Mouse (Mus musculus) layer of hippocampus, postnatal 36 days (tissue): ENCODE measurements around the gene Zfp773. TPM values are rescaled to one million over a fixed set of nuclear protein-coding genes. Genes with fewer than 3 reads are reported as not detected.
A peak's percentile ranks its signal among the peaks of the same experiment; 100 is the strongest.
"Not testable (repeated sequence)": the region's sequence is repeated elsewhere in the genome, so short reads cannot be mapped to it uniquely, and the experiment has no call there.

Experiments
- DNase-seq, 2 experiments: peaks; one replicate each; pipeline ENCODE4 v3.0.0; 2022
- total RNA-seq, 2 experiments: library from RNA; stranded (reverse); gene quantifications; 2 replicates each; pipeline ENCODE4 v1.2.3; 2021

Gene Zfp773
- 1 to 10 TPM; 2.9 to 3.8 TPM for total RNA-seq

DNA sequence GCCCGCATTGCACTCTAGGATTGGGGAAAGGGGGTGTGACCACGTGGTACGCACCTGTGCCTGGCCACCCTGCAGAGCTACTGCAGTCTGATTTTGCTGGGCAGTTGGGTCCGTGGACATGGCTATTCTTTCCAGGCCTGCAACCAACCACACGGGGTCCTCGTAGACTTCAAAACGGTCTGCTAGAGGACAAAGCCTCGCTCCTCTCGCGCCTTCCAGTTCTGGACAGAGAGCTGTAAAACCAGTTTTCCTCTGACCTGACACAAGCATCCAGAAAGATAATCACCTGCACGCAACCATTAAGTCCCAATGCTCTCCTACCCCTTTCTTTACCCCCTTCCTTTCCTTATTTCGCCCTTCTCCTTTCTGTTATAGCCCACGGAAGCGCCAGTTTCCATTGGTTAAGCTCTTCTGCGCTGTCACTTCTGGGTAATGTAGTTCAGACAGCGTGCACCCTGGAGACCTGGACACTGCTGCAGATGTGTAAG is at the start of gene Zfp773:
TSS of gene Zfp773 (minus strand) at position 377 of the 488 bp plus-strand sequence.
- peak; percentile 48 to 53 for DNase-seq

GRCm38 (mm10) chr7:7185897-7186296 is 49.3 kb upstream of the Zfp773 start:
- no peak for DNase-seq

GRCm38 (mm10) chr7:7171227-7172147 is 34.9 kb upstream of the Zfp773 start, which contains the start of gene Zfp418:
TSS of gene Zfp418 (plus strand) at chr7:7171330.
- peak; percentile 57 to 63 for DNase-seq

DNA sequence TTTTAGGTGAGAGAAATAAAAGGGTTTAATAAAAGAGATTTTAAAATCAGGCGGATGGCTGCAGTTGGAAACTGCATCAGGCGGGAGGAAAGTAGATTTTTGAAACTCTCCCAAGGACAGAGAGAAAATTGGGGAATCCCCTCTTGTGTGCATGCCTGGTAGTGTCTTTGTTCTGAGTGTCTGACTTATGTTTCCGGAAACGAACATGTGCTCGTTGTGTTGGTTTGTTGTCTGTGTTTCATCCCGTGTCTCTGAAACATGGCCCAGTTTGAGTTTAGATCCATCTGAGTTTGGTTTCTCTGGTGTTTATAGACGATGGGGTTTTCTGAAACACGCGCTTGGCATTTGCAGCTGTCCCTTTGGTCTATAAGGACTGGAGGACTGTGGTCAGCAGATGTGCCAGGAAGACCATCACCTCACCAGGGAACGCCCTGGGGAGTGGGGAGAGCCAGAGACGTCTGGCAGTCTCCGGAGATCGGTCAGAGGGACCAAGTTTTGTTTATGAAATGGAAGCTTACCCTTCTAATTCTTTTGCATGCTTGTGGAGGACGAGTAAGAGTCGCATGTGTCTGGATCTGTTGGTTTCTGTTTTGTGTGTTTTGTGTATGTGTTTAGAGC is 9.5 kb upstream of the Zfp773 start:
- DNase-seq = no peak

DNA sequence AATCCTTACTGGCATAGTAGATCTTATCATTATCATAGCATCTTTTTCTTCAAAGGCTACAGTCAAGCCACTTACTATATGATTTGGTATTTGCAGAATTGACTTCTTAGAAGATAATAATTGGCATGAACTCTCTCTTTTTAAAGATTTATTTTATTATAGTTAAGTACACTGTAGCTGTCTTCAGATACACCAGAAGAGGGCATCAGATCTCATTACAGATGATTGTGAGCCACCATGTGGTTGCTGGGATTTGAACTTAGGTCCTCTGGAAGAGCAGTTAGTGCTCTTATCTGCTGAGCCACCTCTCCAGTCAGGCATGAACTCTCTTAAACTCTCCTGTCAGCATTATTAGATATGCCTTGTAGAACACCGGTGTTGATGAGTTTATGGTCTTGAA is 7.7 kb upstream of the Zfp773 start:
- DNase-seq = no peak

DNA sequence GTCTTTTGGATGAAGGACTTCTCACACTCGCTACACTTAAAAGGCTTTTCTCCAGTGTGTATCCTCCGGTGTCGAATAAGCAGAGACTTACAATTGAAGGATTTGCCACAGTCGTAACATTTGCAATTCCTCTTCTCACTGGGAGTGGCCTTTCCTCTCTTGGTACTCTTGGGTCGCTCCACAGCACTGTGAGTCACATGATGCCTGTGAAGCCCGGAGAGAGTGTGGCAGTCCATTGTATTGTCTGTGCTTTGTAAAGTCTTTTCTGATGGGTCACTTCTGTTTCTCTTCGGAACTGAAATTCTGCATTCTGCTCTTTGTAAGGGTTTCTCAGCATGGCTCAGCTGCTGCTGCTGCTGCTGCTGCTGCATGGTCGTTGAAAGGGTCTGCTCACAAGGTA is 3.8 kb downstream of the Zfp773 start:
- no peak for DNase-seq

- DNase-seq = not testable (repeated sequence)
Observed at GRCm38 (mm10) chr7:7130491-7131124, 5.9 kb downstream of the Zfp773 start.

DNA sequence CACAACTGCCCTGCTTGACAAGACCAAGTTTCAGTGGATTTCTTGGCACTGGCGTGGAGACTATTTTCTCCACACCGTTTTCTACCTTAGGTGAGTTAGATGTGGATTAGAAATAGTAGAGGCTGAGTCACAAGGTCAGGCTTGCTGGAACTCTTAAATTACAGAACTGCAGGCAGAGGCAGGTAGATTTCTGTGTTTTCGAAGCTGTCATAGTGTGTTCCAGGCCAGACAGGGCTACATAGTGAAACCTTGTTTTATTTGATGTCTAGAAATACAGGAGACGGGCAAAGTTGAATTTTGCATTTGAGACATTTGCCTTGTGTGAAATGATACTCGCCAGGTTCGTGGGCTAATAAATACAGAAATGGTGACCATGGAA is 15.0 kb downstream of the Zfp773 start:
- no peak for DNase-seq

- DNase-seq = peak; percentile 83 to 84
Observed at GRCm38 (mm10) chr7:7120921-7121601, 15.5 kb downstream of the Zfp773 start, which contains the start of gene Zfp954. TSS of gene Zfp954 (minus strand) at chr7:7121488.

DNA sequence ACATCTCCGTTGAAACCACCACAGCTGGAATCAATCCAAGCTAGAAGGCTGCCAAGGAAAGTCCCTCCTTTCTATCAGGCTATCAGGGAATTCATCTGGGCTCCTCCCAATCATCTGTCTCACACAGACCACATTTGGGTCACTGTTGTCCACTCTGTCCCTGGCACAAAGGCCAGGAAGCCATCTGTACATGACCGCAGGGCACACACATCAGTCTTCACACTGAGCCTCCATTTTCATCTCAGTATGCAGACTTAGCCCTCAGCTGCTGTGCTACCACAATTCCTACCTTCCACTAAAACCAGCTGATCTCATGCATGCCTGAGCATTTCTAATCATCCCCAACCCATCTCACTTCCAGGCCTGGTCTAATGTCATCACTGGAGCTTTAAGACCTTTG is 18.1 kb downstream of the Zfp773 start:
- DNase-seq = no peak

DNA sequence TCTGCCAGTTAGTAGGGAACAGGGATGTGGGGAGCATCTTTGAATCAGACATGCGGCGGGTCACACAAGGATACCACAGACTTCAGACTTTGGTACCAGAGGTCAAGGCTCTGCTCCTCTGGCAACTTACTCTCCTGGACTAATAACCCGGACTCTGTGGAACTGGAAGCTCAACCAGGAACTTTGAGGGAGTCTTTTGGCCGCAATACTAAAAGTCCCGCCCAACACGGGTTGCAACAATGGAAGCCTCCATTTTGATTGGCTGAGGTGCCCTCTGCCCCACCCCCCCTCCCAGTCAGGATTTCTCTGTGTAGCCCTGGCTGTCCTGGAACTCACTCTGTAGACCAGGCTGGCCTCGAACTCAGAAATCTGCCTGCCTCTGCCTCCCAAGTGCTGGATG is 28.1 kb downstream of the Zfp773 start:
- DNase-seq = no peak

Other genes starting within 250 kb of the Zfp773 start
- not detected for gene Aurkc, start 141.5 kb downstream of the Zfp773 start, total RNA-seq
- gene Zfp954, start 15.3 kb downstream of the Zfp773 start, total RNA-seq = 10 to 100 TPM; 12.1 to 15.3 TPM
- 1 to 10 TPM; 6.3 to 7.9 TPM for gene Zfp418, start 34.6 kb upstream of the Zfp773 start, total RNA-seq
- 1 to 10 TPM; 8.5 to 9.0 TPM for gene Zfp772, start 73.2 kb upstream of the Zfp773 start, total RNA-seq
- 1 to 10 TPM; 2.2 to 2.7 TPM for gene Vmn2r29, start 110.6 kb upstream of the Zfp773 start, total RNA-seq
- 10 to 100 TPM; 11.2 to 14.1 TPM for gene Gm45844, start 141.5 kb upstream of the Zfp773 start, total RNA-seq
- gene Clcn4, start 164.1 kb upstream of the Zfp773 start, total RNA-seq = 100 to 1,000 TPM; 134 to 135 TPM
- gene Vmn2r30, start 200.9 kb upstream of the Zfp773 start, total RNA-seq = under 1 TPM in 1 of 2 experiments, not detected in 1; 0.15 TPM
- gene Gm45783, start 237.8 kb upstream of the Zfp773 start, total RNA-seq = not detected